13 mouse cellular contexts compared by ENCODE assay signal in the genomic region with DNA sequence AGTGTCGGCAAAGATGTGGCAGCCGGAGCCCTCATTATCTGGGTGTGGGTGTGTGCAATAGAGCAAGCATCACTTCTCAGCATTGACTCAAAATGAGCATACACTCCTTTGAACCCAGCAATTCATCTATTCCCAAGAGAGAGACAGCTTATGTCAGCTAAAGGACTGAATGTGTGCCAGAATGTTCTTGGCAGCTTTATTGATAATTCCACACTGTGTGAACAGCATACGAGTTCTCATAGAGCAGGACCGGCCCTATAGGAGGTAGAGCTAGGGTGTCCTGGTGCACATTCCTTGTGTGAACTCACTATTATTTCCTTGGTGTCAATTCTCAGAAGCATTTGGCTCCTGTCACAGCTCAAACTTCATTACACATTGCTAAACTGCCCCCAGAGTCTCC.
DNase-seq lines count a peak whose midpoint lies in the region; ATAC-seq and TF ChIP-seq lines count a peak whose summit lies in the region.
"Had no signal": no experiment of that assay in that cellular context is flagged by ENCODE, and none has a peak within 500 bp of the region (broad histone marks: within the 10 kb centered on the region; RNA-seq: fewer than 3 reads in every experiment).

No protein-coding gene starts in this region.

- TF ChIP-seq CTCF in gastrocnemius, adult 2 months (IDR thresholded peaks at IDR 0.05): no peak
- no peak for TF ChIP-seq CTCF in layer of hippocampus, adult 2 months (conservative IDR thresholded peaks at IDR 0.05)

- no peaks in the 10 kb centered on the region for H3K36me3 ChIP-seq in embryonic facial prominence, embryonic 12.5 days
- H3K36me3 ChIP-seq: embryonic facial prominence, embryonic 15.5 days; limb, embryonic 13.5 days; stomach, embryonic 15.5 days had no signal

- DNase-seq in gastrocnemius, adult 2 months: no peak
- DNase-seq in gastrocnemius, postnatal 25 days: no peak
- DNase-seq in layer of hippocampus, adult 2 months (ENCODE audit: low spot score in 2 of 2): no peak
- no peak for DNase-seq in layer of hippocampus, postnatal 10 days (ENCODE audit: low spot score in 2 of 2)
- DNase-seq in Muller cell, postnatal 12 days (ENCODE audit: inconsistent ontology term): peak; percentile 62
- no peak for DNase-seq in natural killer cell, adult 2 months (ENCODE audit: low spot score in 2 of 2)
- no peak for DNase-seq in embryo, embryonic 11 days
- DNase-seq: cerebellum, postnatal 10 days; thymus, postnatal 4 days had no signal

- no peaks in the 10 kb centered on the region for H3K27me3 ChIP-seq in embryonic facial prominence, embryonic 12.5 days
- H3K27me3 ChIP-seq: embryonic facial prominence, embryonic 15.5 days; limb, embryonic 13.5 days; stomach, embryonic 15.5 days had no signal

- H3K9ac ChIP-seq in embryonic facial prominence, embryonic 12.5 days: 0 out of 2 replicates have a peak overlapping the region, but pooled peaks have one; percentile 0
- H3K9ac ChIP-seq: embryonic facial prominence, embryonic 15.5 days; limb, embryonic 13.5 days; stomach, embryonic 15.5 days had no signal

- 92% methylated on average over 4 of the region's 4 CpGs for WGBS in embryonic facial prominence, embryonic 12.5 days

- H3K27ac ChIP-seq in gastrocnemius, adult 2 months: peak overlapping the region; percentile 78
- H3K27ac ChIP-seq in layer of hippocampus, adult 2 months: peak overlapping the region; percentile 91
- no peak overlapping the region for H3K27ac ChIP-seq in embryonic facial prominence, embryonic 12.5 days
- H3K27ac ChIP-seq: embryonic facial prominence, embryonic 15.5 days; limb, embryonic 13.5 days; stomach, embryonic 15.5 days had no signal

- H3K9me3 ChIP-seq in embryonic facial prominence, embryonic 12.5 days: no peaks in the 10 kb centered on the region
- H3K9me3 ChIP-seq: embryonic facial prominence, embryonic 15.5 days; limb, embryonic 13.5 days; stomach, embryonic 15.5 days had no signal

- peaks cover 22% of the 10 kb centered on the region; the same call in 1 of the 2 replicates for H3K4me1 ChIP-seq in embryonic facial prominence, embryonic 12.5 days

- no peak for ATAC-seq in embryonic facial prominence, embryonic 12.5 days (ENCODE audit: insufficient number of reproducible peaks, insufficient read depth, low FRiP score, low TSS enrichment)

- intact Hi-C loops in gastrocnemius, adult 2 months (cut with DNase I): no loop called here

- no peak overlapping the region for H3K4me2 ChIP-seq in embryonic facial prominence, embryonic 12.5 days (replicated peaks)
- H3K4me2 ChIP-seq: embryonic facial prominence, embryonic 15.5 days; limb, embryonic 13.5 days; stomach, embryonic 15.5 days had no signal

- H3K4me3 ChIP-seq in gastrocnemius, adult 2 months: no peak overlapping the region
- H3K4me3 ChIP-seq in layer of hippocampus, adult 2 months: no peak overlapping the region
- no peak overlapping the region for H3K4me3 ChIP-seq in embryonic facial prominence, embryonic 12.5 days
- H3K4me3 ChIP-seq: embryonic facial prominence, embryonic 15.5 days; limb, embryonic 13.5 days; stomach, embryonic 15.5 days had no signal
